Mouse (Mus musculus): ENCODE results near the gene Ctu2.

Ctu2 gene

DNA sequence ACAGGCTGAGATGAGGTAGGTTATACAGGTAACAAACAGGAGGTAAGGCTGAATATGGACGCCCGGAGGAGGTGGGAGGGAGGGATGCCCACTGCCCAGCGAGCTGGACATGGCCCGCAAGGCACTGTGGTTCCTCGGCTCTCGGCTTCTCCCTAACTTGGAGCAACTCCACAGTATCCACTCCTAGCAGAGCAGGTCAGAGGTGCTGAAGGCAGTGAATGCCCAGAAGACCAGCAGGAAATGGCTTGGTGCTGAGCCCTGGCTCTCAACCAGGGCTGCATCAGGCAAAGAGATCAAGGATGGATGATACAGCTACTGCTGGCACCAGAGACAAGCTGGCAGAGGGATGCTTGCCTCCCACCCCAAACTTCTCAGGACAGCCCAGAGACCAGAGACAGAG is 48.6 kb downstream of the Ctu2 start:
- in situ Hi-C loops (cut with MboI; ENCODE audit: low pct_unique_long_range_greater_than_20kb in 1 of 2, low sequenced_read_pairs in 2 of 2, unreplicated experiment in 1 of 2), result no loop called here

DNA sequence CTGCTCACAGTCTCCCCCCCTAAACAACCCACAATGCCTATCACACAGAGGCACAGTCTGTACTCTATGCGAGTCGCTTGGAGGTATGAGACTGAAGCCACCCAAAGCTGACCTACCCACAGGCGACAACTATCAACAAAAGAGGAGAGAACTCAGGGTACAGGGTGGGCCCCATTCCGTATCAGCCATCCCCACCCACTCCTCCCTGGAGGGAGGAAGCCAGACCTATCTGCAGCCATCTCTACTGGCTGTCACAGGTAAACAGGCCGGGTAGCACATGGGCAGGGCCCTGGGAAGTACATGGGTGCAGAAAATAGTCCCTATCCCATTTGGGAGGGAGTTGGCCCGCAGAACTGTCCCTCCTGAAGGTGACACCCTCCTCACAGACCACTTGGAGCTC is 49.1 kb downstream of the Ctu2 start:
- in situ Hi-C loops (cut with MboI; ENCODE audit: low pct_unique_long_range_greater_than_20kb in 1 of 2, low sequenced_read_pairs in 2 of 2, unreplicated experiment in 1 of 2), result no loop called here

DNA sequence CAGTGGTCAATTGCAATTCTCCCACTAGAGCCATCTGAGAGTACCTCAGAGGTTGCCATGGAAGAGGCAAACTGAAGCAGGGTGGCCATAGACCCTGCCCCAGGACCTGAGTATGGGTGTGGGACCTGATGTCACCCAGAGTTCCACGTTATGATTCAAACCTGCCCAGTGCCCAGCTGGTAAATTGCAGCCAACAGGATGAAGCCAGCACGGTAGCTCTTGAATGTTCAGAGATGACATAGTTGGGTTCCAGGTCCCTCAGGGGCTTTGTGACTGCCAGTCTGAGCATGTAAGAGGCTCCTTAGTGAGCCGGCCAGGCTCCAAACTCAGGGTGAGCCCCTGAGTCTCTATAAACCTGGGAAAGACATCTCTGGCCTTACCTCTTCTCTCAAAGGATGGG is 50.1 kb downstream of the Ctu2 start:
- in situ Hi-C loops (cut with MboI; ENCODE audit: low pct_unique_long_range_greater_than_20kb in 1 of 2, low sequenced_read_pairs in 2 of 2, unreplicated experiment in 1 of 2), result no loop called here

DNA sequence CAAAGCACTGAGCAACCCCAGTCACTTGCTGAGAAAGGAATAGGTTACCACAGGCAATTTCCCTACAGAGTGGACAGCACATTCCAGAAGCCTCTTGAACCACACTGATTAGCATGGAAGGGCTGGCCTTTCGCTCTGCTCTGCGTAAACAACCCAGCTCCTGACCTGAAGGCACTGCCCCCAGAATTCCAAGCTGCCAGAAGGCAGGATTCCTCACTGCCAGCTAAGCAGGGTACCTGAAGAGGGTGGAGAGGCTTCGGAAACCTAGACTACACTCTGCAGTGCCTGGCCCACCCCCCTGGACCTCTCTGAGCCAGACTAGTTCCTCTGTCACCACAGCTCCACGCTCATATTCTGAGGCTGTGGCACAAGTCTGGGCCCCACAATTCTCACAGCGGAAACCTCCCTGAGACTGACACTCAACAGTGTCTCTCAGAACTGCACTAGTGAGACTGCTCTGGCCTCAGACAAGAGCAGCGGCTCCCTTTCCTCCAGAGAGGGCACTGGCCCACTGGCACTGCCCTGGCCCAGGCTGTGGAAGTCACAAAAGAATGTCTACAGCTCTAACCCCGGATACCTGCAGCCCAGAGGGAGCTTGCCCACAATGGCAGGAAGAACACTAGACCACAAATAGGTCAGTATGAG is 50.7 kb downstream of the Ctu2 start:
- in situ Hi-C loops (cut with MboI; ENCODE audit: low pct_unique_long_range_greater_than_20kb in 1 of 2, low sequenced_read_pairs in 2 of 2, unreplicated experiment in 1 of 2), result no loop called here

DNA sequence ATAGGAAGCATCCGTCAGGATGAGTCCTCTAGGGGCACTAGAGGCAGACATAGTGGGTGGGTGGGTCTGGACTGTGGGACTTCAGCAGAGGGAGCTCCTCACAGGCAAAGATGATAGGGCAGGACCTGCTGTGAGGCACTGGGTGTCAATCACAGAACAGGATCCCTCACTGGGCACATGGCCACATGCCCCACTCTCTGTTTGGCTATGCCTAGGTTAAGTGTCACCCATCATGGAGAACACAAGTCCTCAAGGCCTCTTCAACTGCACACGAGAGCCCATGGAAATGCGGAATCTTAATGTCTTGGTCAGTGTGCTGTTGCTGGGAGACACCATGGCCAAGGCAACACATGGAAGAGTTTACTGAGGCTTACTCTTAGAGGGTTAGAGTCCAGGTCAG is 52.0 kb downstream of the Ctu2 start:
- in situ Hi-C loops (cut with MboI; ENCODE audit: low pct_unique_long_range_greater_than_20kb in 1 of 2, low sequenced_read_pairs in 2 of 2, unreplicated experiment in 1 of 2), result no loop called here

DNA sequence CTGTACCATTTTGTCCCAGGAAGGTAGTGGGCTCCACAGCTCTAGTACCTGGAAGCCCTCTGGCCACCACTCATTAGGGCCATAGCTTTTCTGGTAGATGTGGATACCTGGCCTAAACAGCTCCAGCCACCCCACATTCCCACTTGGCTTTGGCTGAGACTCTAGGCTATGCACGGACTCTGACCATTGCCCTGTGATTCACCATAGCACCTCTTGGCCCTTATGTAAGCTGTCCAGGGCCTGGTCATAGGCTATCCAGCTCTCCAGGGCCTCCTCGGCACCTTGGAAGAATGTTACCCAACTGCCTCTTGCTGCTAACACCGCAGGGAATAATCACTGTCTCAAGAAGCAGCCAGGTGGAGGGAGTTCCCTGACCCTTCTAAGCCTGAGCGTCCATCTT is 53.2 kb downstream of the Ctu2 start:
- in situ Hi-C loops (cut with MboI; ENCODE audit: low pct_unique_long_range_greater_than_20kb in 1 of 2, low sequenced_read_pairs in 2 of 2, unreplicated experiment in 1 of 2), result no loop called here

DNA sequence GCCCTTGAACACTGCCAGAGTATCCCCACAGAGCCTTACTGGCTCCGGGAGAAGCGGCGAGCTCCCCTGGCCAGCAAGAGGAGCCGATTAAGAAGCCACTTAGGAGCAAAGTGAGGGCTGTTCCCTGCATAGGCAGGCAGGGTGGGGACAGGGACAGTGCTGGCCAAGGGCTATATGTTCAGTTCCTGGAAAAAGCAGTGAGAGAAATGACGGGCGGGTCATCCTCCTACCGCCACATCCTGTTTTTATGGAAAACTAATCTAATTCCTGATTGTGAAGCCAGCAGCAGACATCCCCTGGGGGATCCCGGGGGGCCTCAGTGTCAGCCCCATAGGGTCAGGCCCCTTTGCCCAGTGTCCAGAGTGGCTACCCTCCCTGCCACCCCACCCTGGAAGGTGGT is 55.4 kb downstream of the Ctu2 start:
- in situ Hi-C loops (cut with MboI; ENCODE audit: low pct_unique_long_range_greater_than_20kb in 1 of 2, low sequenced_read_pairs in 2 of 2, unreplicated experiment in 1 of 2), result no loop called here
